ENCODE assay signal across 15 mouse cellular contexts in the genomic region with DNA sequence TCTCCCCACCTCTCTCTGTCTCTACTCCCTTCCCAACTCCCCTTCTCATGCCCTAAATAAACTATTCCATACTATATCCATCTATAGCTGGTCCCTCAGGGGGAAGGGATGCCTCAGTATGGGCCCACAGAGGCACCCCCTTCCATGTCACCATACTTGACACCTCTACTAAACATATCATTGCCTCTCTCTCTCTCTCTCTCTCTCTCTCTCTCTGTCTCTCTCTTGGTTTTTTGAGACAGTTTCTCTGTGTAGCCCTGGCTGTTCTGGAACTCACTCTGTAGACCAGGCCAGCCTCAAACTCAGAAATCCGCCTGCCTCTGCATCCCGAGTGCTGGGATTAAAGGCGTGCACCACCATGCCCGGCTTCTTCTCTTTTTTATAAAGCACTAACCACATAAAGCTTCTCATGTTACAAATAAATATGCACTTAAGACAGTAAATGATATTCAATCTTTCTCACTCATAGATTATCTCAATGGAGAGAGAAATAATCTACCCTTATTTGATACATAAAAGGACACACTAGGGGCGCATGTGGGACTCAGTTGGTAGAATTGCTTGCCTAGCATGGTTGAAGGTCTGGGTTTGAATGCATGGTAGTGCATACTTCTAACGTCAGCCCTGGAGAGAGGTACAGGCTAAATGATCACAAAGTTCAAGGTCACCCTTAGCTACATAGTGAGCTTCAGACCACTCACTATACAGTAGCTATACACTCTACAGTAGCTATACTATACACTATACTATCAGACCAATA. TPM values are rescaled to one million over a fixed set of nuclear protein-coding genes. Genes with fewer than 3 reads are reported as not detected.
"Had no signal": no experiment of that assay in that cellular context is flagged by ENCODE, and none has a peak within 500 bp of the region (broad histone marks: within the 10 kb centered on the region; RNA-seq: fewer than 3 reads in every experiment).

No protein-coding gene starts in this region.

- DNase-seq: kidney, adult 2 months; kidney, postnatal 25 days; layer of hippocampus, adult 9-11 months; liver, embryonic 13.5 days; lung, embryonic 14.5 days; thymus, adult 18-20 months; thymus, postnatal 36 days had no signal

- H3K27me3 ChIP-seq: limb, embryonic 13.5 days; liver, embryonic 13.5 days; midbrain, embryonic 13.5 days had no signal

- H3K27ac ChIP-seq: kidney, postnatal 0 days; layer of hippocampus, adult 2 months; limb, embryonic 13.5 days; liver, embryonic 13.5 days; macrophage; midbrain, embryonic 13.5 days had no signal

- H3K9me3 ChIP-seq: limb, embryonic 13.5 days had no signal

- ATAC-seq: lung, postnatal 0 days; midbrain, embryonic 13.5 days; midbrain, embryonic 16.5 days had no signal

- H3K4me3 ChIP-seq: layer of hippocampus, adult 2 months; limb, embryonic 13.5 days; liver, embryonic 13.5 days; midbrain, embryonic 13.5 days had no signal

- H3K9ac ChIP-seq: limb, embryonic 13.5 days; liver, embryonic 13.5 days; lung, embryonic 14.5 days; midbrain, embryonic 13.5 days had no signal

- H3K4me1 ChIP-seq: limb, embryonic 13.5 days; liver, embryonic 13.5 days; midbrain, embryonic 13.5 days had no signal

- H3K4me2 ChIP-seq: limb, embryonic 13.5 days; liver, embryonic 13.5 days; lung, embryonic 14.5 days; midbrain, embryonic 13.5 days had no signal

RNA-seq across cellular contexts. Expression of a gene that starts 8.6 kb away (rescaled TPM):
- polyA plus RNA-seq: small intestine, adult 2 months had no signal
